ENCODE assay signal across 9 mouse cellular contexts in the genomic region with DNA sequence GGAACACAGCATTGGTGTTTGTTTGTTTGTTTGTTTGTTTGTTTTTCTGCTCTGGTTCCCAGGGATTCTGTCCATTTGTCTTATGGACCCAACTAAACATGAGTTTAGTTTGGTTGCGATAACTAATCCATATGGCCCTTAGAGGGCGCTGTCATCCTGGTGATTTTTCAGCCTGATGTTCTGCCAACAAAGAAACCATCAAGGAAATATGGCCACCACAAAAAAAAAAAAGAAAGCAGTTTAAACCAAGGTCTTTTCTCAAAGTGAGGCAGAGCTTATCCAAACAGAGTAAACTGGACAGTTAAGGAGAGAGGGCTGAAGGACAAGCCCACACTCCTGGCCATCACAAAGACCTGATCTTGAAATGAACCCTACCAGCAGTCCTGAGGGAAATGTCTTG.
A peak's percentile ranks its signal among the peaks of the same experiment; 100 is the strongest.
DNase-seq lines count a peak whose midpoint lies in the region; ATAC-seq lines count a peak whose summit lies in the region.
"Had no signal": no experiment of that assay in that cellular context is flagged by ENCODE, and none has a peak within 500 bp of the region (broad histone marks: within the 10 kb centered on the region; RNA-seq: fewer than 3 reads in every experiment).

No protein-coding gene starts in this region.

- no peak overlapping the region for H3K9ac ChIP-seq in heart, embryonic 12.5 days
- H3K9ac ChIP-seq: limb, embryonic 12.5 days had no signal

- H3K9me3 ChIP-seq in heart, embryonic 12.5 days (replicated peaks): no peaks in the 10 kb centered on the region; the same call in 1 of the 2 replicates
- H3K9me3 ChIP-seq in embryonic facial prominence, embryonic 10.5 days: no peaks in the 10 kb centered on the region
- H3K9me3 ChIP-seq: limb, embryonic 12.5 days had no signal

- no peak overlapping the region for H3K4me3 ChIP-seq in heart, embryonic 12.5 days
- no peak overlapping the region for H3K4me3 ChIP-seq in embryonic facial prominence, embryonic 10.5 days
- H3K4me3 ChIP-seq: limb, embryonic 12.5 days had no signal

- no peak for ATAC-seq in heart, embryonic 12.5 days (ENCODE audit: insufficient number of reproducible peaks, low FRiP score)

- H3K27ac ChIP-seq in heart, embryonic 12.5 days (ENCODE audit: poor library complexity, severe bottlenecking): no peak overlapping the region
- peak overlapping the region; percentile 60; the same call in 1 of the 2 replicates for H3K27ac ChIP-seq in embryonic facial prominence, embryonic 10.5 days (replicated peaks)
- H3K27ac ChIP-seq: limb, embryonic 12.5 days had no signal

- intact Hi-C loops in heart, postnatal 10 days (cut with DNase I): loop anchor here (2.0 to 5.0 kb wide), 4 partner anchors 141 to 366 kb away; no protein-coding TSS in a partner anchor
- intact Hi-C loops in left cerebral cortex, postnatal 10 days (cut with DNase I): loop anchor here (2.0 to 5.0 kb wide), 2 partner anchors 141 to 155 kb away; no protein-coding TSS in a partner anchor

- H3K4me1 ChIP-seq in heart, embryonic 12.5 days (replicated peaks): no peaks in the 10 kb centered on the region
- no peaks in the 10 kb centered on the region for H3K4me1 ChIP-seq in embryonic facial prominence, embryonic 10.5 days
- H3K4me1 ChIP-seq: limb, embryonic 12.5 days had no signal

- H3K27me3 ChIP-seq in heart, embryonic 12.5 days (replicated peaks): peaks cover 6% of the 10 kb centered on the region; the same call in 1 of the 2 replicates
- H3K27me3 ChIP-seq in embryonic facial prominence, embryonic 10.5 days (replicated peaks; ENCODE audit: low read depth, poor library complexity, severe bottlenecking): no peaks in the 10 kb centered on the region
- H3K27me3 ChIP-seq: limb, embryonic 12.5 days had no signal

- H3K36me3 ChIP-seq in heart, embryonic 12.5 days: no peaks in the 10 kb centered on the region
- H3K36me3 ChIP-seq in embryonic facial prominence, embryonic 10.5 days (replicated peaks): no peaks in the 10 kb centered on the region
- H3K36me3 ChIP-seq: limb, embryonic 12.5 days had no signal

- no peak overlapping the region for H3K4me2 ChIP-seq in heart, embryonic 12.5 days
- H3K4me2 ChIP-seq: limb, embryonic 12.5 days had no signal

- DNase-seq in heart, postnatal 10 days: peak; percentile 43 to 60
- peak; percentile 44 for DNase-seq in A20 (ENCODE audit: low read depth, low spot score)
- peak; percentile 59 for DNase-seq in adrenal gland, adult 2 months
- DNase-seq in embryonic facial prominence, embryonic 10.5 days (ENCODE audit: low spot score): peak; percentile 58
- DNase-seq in left cerebral cortex, postnatal 10 days (ENCODE audit: extremely low spot score in 1 of 2, low spot score in 2 of 2): peak; percentile 35 to 36
- DNase-seq in right cerebral cortex, postnatal 10 days (ENCODE audit: low spot score in 2 of 2): peak; percentile 65 to 73
- DNase-seq in thymus, postnatal 10 days (ENCODE audit: low spot score in 2 of 2): no peak

- WGBS in heart, embryonic 12.5 days: 18% methylated on average over 2 of the region's 2 CpGs
- WGBS in embryonic facial prominence, embryonic 10.5 days: 15% methylated on average over 2 of the region's 2 CpGs

Comparison
In these comparisons a context has a peak if more than half of its experiments do, and no peak if none do; other contexts are left out.
1. DNase-seq: peak in heart, postnatal 10 days (2 of 2), A20 (single experiment), adrenal gland, adult 2 months (single experiment), embryonic facial prominence, embryonic 10.5 days (single experiment), left cerebral cortex, postnatal 10 days (2 of 2) and right cerebral cortex, postnatal 10 days (2 of 2); none in thymus, postnatal 10 days (0 of 2).